Mouse (Mus musculus): ENCODE measurements at regions not wholly inside any gene's neighbourhood (a gene's known extent, or its start where the extent isn't known, plus 50 kb on each side); places are given as distances from the start of the nearest gene placed in this dataset.

DNA sequence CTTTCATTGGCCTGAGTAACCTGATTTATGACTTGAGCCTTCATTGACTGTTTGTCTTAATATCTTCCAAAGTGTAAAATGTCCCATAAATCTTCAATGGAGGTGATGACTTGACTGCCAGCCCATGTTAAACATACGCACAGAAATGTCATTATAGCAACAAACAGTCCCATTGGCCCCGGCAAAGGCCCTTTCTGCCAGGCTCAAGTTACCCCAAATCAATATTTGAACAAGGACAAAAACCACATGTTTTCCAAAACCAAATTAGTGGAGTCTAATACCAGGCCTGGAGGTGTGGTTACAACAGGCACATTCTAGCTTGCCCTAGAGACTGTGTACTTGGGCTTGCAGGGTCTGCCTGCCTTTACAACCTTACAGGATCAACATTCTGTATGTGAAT is 68.2 kb upstream of the Fggy start:
- no peaks in the 10 kb centered on the region for H3K9me3 ChIP-seq (replicated peaks)
- H3K4me2 ChIP-seq = no peak overlapping the region
- H3K27me3 ChIP-seq (replicated peaks) = no peaks in the 10 kb centered on the region
- H3K4me3 ChIP-seq = no peak overlapping the region
- H3K36me3 ChIP-seq = no peaks in the 10 kb centered on the region
- no peak overlapping the region for H3K27ac ChIP-seq (ENCODE audit: poor library complexity, severe bottlenecking)
- 71% methylated on average over 2 of the region's 2 CpGs for WGBS
- ATAC-seq (ENCODE audit: insufficient number of reproducible peaks, low FRiP score) = no peak
- no peak overlapping the region for H3K9ac ChIP-seq
- peaks cover 10% of the 10 kb centered on the region; the same call in 1 of the 2 replicates for H3K4me1 ChIP-seq (replicated peaks)

DNA sequence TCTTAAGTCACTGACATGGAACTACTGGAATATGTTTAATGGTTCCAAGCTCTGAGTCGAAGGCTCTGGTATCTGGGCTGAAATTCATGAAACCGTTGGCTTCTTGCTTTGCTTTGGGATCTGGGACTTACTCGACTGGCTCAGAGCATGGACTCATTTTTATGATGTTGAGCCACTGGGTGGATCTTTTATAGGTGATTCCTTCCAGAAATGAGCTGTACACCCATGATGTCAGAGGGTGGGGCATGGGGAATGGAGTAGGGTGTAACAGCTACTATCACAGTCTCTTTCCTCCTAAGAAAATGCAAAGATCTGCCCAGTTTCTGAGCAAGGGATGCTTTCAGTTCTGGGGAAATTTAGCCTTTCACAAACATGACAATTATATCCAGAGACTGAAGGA is 57.0 kb upstream of the Fggy start:
- Histone ChIP-seq H3K9ac (no peak overlapping the region), H3K4me3 (no peak overlapping the region), H3K9me3 (replicated peaks) (no peaks in the 10 kb centered on the region), H3K4me2 (no peak overlapping the region), H3K4me1 (replicated peaks) (no peaks in the 10 kb centered on the region), H3K27ac (ENCODE audit: poor library complexity, severe bottlenecking) (no peak overlapping the region), H3K36me3 (no peaks in the 10 kb centered on the region), H3K27me3 (replicated peaks) (no peaks in the 10 kb centered on the region)
- WGBS = 86% methylated on average over 3 of the region's 3 CpGs
- no peak for ATAC-seq (ENCODE audit: insufficient number of reproducible peaks, low FRiP score)

DNA sequence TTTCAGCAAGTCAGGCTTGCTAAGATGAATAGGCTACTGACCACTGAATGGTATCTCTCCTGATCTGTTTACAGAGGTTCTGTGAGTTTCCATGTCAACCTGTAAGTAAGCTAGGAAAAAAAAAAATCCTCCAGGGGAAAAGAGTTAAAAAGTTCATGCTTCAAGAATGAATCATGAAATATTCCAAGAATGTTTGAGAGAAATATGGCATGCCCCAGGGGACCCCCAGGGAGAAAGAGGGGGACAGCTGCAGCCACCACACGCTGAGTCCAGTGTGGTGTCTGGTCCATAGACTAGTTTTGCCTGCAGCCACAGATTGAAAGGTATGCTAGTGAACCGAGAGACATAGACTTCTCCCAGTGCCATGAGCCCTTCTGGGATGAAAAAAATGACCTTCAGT is 56.1 kb upstream of the Fggy start:
- Histone ChIP-seq H3K4me2 (no peak overlapping the region), H3K9ac (no peak overlapping the region), H3K27me3 (replicated peaks) (no peaks in the 10 kb centered on the region), H3K36me3 (no peaks in the 10 kb centered on the region), H3K27ac (ENCODE audit: poor library complexity, severe bottlenecking) (no peak overlapping the region), H3K4me3 (no peak overlapping the region), H3K4me1 (replicated peaks) (no peaks in the 10 kb centered on the region), H3K9me3 (replicated peaks) (no peaks in the 10 kb centered on the region)
- no peak for ATAC-seq (ENCODE audit: insufficient number of reproducible peaks, low FRiP score)
- 47% methylated on average over 2 of the region's 2 CpGs for WGBS

DNA sequence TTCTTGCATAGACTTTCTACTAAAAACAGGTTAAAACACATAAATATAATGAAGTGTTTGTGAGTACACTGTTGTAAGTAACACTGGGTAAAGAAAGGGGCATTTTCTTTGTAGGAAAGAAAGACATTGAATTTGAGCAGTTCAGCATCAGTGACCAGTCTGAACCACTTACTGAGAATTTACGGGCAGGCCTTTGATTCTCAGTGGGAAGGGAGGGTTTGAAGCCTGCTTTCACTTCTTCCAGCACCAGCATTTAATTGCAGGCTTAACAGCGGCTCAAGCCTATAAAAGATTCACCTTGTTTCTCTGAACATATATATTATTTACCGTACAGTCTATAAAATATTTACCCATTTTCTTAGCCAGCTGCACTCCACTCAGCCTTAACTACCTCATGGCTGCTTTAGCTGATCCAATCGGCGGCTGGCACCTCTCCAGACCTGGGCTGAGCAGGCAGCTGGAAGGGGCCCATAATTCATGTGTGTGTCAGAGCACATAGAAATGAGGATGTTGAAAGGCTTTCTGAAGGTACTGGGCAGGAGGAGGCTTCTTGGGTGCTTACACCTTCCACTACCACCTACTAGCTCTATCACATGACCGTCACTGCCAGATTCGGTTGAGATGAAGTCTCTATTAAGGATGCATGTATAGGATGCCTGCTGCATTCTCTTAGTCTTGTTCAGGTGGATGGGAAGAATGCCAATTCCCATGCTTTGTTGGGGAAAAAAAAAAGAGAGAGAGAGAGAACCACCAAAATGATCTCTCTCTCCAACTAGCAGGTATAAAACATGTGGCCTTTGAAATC is 50.0 kb upstream of the Fggy start:
- H3K27me3 ChIP-seq (replicated peaks) = no peaks in the 10 kb centered on the region
- H3K9ac ChIP-seq = no peak overlapping the region
- no peak for ATAC-seq (ENCODE audit: insufficient number of reproducible peaks, low FRiP score)
- no peaks in the 10 kb centered on the region for H3K4me1 ChIP-seq (replicated peaks)
- H3K4me3 ChIP-seq = no peak overlapping the region
- H3K36me3 ChIP-seq = no peaks in the 10 kb centered on the region
- 81% methylated on average over 7 of the region's 7 CpGs for WGBS
- no peak overlapping the region for H3K27ac ChIP-seq (ENCODE audit: poor library complexity, severe bottlenecking)
- H3K4me2 ChIP-seq = no peak overlapping the region
- H3K9me3 ChIP-seq (replicated peaks) = no peaks in the 10 kb centered on the region

All from heart, embryonic 12.5 days (tissue).